Mouse (Mus musculus): ENCODE results near the gene Nlk. TPM values are rescaled to one million over a fixed set of nuclear protein-coding genes. Genes with fewer than 3 reads are reported as not detected.

The Nlk gene
- polyA plus RNA-seq, 1 experiment from 2014 or later, result 34.1 TPM

GRCm38 (mm10) chr11:78557241-78557640 lies 139.9 kb downstream of the Nlk start:
- 0 out of 2 replicates have a peak, but pooled peaks cover 5% of the 10 kb centered on the region for H3K36me3 ChIP-seq (ENCODE audit: poor library complexity, severe bottlenecking)
- 55% methylated on average over 8 of the region's 8 CpGs for WGBS
- H3K4me1 ChIP-seq, result no peaks in the 10 kb centered on the region
- H3K4me3 ChIP-seq, result no peak overlapping the region
- H3K27me3 ChIP-seq, result no peaks in the 10 kb centered on the region
- no peaks in the 10 kb centered on the region for H3K9me3 ChIP-seq (replicated peaks)
- no peak overlapping the region for H3K4me2 ChIP-seq
- H3K9ac ChIP-seq, result peak overlapping the region; percentile 34; the same call in 1 of the 2 replicates
- H3K27ac ChIP-seq, result no peak overlapping the region
- ATAC-seq, result no peak

- H3K4me3 ChIP-seq, result no peak overlapping the region
Measured at GRCm38 (mm10) chr11:78556070-78556469, 141.1 kb downstream of the Nlk start.

GRCm38 (mm10) chr11:78555623-78556022 lies 141.6 kb downstream of the Nlk start:
- no peak for ATAC-seq
- H3K4me3 ChIP-seq, result no peak overlapping the region
- no peaks in the 10 kb centered on the region for H3K27me3 ChIP-seq
- H3K9me3 ChIP-seq (replicated peaks), result no peaks in the 10 kb centered on the region
- H3K4me2 ChIP-seq, result no peak overlapping the region
- H3K4me1 ChIP-seq, result peaks cover 3% of the 10 kb centered on the region; the same call in 1 of the 2 replicates
- no peak overlapping the region for H3K9ac ChIP-seq
- H3K27ac ChIP-seq, result no peak overlapping the region
- H3K36me3 ChIP-seq (ENCODE audit: poor library complexity, severe bottlenecking), result 0 out of 2 replicates have a peak, but pooled peaks cover 5% of the 10 kb centered on the region
- 84% methylated on average over 3 of the region's 3 CpGs for WGBS

More at GRCm38 (mm10) chr11:78556070-78556469, 141.1 kb downstream of the Nlk start:
- Histone ChIP-seq H3K4me2 (no peak overlapping the region), H3K36me3 (ENCODE audit: poor library complexity, severe bottlenecking) (0 out of 2 replicates have a peak, but pooled peaks cover 5% of the 10 kb centered on the region), H3K4me1 (peaks cover 2% of the 10 kb centered on the region; the same call in 1 of the 2 replicates), H3K27ac (no peak overlapping the region), H3K9me3 (replicated peaks) (no peaks in the 10 kb centered on the region), H3K9ac (no peak overlapping the region), H3K27me3 (no peaks in the 10 kb centered on the region)
- ATAC-seq, result no peak
- 88% methylated on average over 4 of the region's 4 CpGs for WGBS

GRCm38 (mm10) chr11:78551059-78551398 lies 146.1 kb downstream of the Nlk start:
- H3K4me2 ChIP-seq, result peak overlapping the region; percentile 80
- H3K9me3 ChIP-seq (replicated peaks), result no peaks in the 10 kb centered on the region
- 34% methylated on average over 6 of the region's 6 CpGs for WGBS
- H3K4me3 ChIP-seq, result peak overlapping the region; percentile 62
- H3K36me3 ChIP-seq (ENCODE audit: poor library complexity, severe bottlenecking), result 0 out of 2 replicates have a peak, but pooled peaks cover 5% of the 10 kb centered on the region
- H3K4me1 ChIP-seq, result peaks cover 27% of the 10 kb centered on the region
- peak overlapping the region; percentile 81 for H3K27ac ChIP-seq
- peak overlapping the region; percentile 65 for H3K9ac ChIP-seq
- peak; percentile 57 for ATAC-seq
- H3K27me3 ChIP-seq, result no peaks in the 10 kb centered on the region

GRCm38 (mm10) chr11:78550168-78551058 lies 146.8 kb downstream of the Nlk start, which contains the start of gene Tmem97:
Gene Tmem97 (minus strand): TSS chr11:78550777.
- Histone ChIP-seq H3K27ac (peak within 1 kb of the TSS; percentile 81), H3K27me3 (no peaks in the 10 kb centered on the region), H3K4me2 (peak within 1 kb of the TSS; percentile 80), H3K4me3 (peak within 1 kb of the TSS; percentile 62), H3K9ac (peak within 1 kb of the TSS; percentile 77), H3K36me3 (ENCODE audit: poor library complexity, severe bottlenecking) (0 out of 2 replicates have a peak, but pooled peaks cover 5% of the 10 kb centered on the region), H3K9me3 (replicated peaks) (no peaks in the 10 kb centered on the region), H3K4me1 (peaks cover 27% of the 10 kb centered on the region)
- WGBS, result under 1% methylated on average over 60 of the region's 60 CpGs
- peak; percentile 100 for ATAC-seq

GRCm38 (mm10) chr11:78549491-78549987 lies 147.6 kb downstream of the Nlk start:
- Histone ChIP-seq H3K9ac (peak overlapping the region; percentile 77), H3K4me3 (peak overlapping the region; percentile 62), H3K27me3 (no peaks in the 10 kb centered on the region), H3K4me2 (peak overlapping the region; percentile 80), H3K4me1 (peaks cover 27% of the 10 kb centered on the region), H3K27ac (no peak overlapping the region), H3K9me3 (replicated peaks) (no peaks in the 10 kb centered on the region), H3K36me3 (ENCODE audit: poor library complexity, severe bottlenecking) (0 out of 2 replicates have a peak, but pooled peaks cover 5% of the 10 kb centered on the region)
- 14% methylated on average over 5 of the region's 5 CpGs for whole genome bisulfite sequencing
- ATAC-seq, result no peak

GRCm38 (mm10) chr11:78547718-78548460 lies 149.3 kb downstream of the Nlk start:
- WGBS, result 89% methylated on average over 2 of the region's 2 CpGs
- Histone ChIP-seq H3K9ac (no peak overlapping the region), H3K9me3 (replicated peaks) (no peaks in the 10 kb centered on the region)

GRCm38 (mm10) chr11:78545181-78545580 lies 152.0 kb downstream of the Nlk start:
- peaks cover 24% of the 10 kb centered on the region for H3K4me1 ChIP-seq
- no peak overlapping the region for H3K4me2 ChIP-seq
- 64% methylated on average over 8 of the region's 8 CpGs for WGBS
- ATAC-seq, result no peak
- H3K27ac ChIP-seq, result no peak overlapping the region
- H3K36me3 ChIP-seq (ENCODE audit: poor library complexity, severe bottlenecking), result peaks cover 34% of the 10 kb centered on the region
- no peak overlapping the region for H3K9ac ChIP-seq
- H3K4me3 ChIP-seq, result no peak overlapping the region
- H3K27me3 ChIP-seq, result no peaks in the 10 kb centered on the region
- H3K9me3 ChIP-seq (replicated peaks), result no peaks in the 10 kb centered on the region

More at GRCm38 (mm10) chr11:78547718-78548460, 149.3 kb downstream of the Nlk start:
- H3K36me3 ChIP-seq (ENCODE audit: poor library complexity, severe bottlenecking), result peaks cover 9% of the 10 kb centered on the region
- no peaks in the 10 kb centered on the region for H3K27me3 ChIP-seq
- peak overlapping the region; percentile 80; the same call in 1 of the 2 replicates for H3K4me2 ChIP-seq
- no peak overlapping the region for H3K4me3 ChIP-seq
- no peak for ATAC-seq
- no peak overlapping the region; the same call in 1 of the 2 replicates for H3K27ac ChIP-seq
- peaks cover 27% of the 10 kb centered on the region for H3K4me1 ChIP-seq

GRCm38 (mm10) chr11:78544449-78545111 lies 152.6 kb downstream of the Nlk start:
- Histone ChIP-seq H3K9me3 (replicated peaks) (no peaks in the 10 kb centered on the region), H3K9ac (no peak overlapping the region), H3K4me3 (no peak overlapping the region), H3K27me3 (no peaks in the 10 kb centered on the region), H3K4me2 (no peak overlapping the region), H3K27ac (no peak overlapping the region), H3K4me1 (peaks cover 18% of the 10 kb centered on the region), H3K36me3 (ENCODE audit: poor library complexity, severe bottlenecking) (peaks cover 40% of the 10 kb centered on the region)
- 94% methylated on average over 7 of the region's 7 CpGs for WGBS
- ATAC-seq, result no peak

- no peaks in the 10 kb centered on the region for H3K9me3 ChIP-seq (replicated peaks)
- H3K27me3 ChIP-seq, result no peaks in the 10 kb centered on the region
- H3K27ac ChIP-seq, result no peak overlapping the region
- ATAC-seq, result no peak
- H3K36me3 ChIP-seq (ENCODE audit: poor library complexity, severe bottlenecking), result peaks cover 52% of the 10 kb centered on the region
- no peak overlapping the region for H3K4me3 ChIP-seq
- no peak overlapping the region for H3K4me2 ChIP-seq
- WGBS, result 88% methylated on average over 3 of the region's 3 CpGs
- no peak overlapping the region for H3K9ac ChIP-seq
- peaks cover 16% of the 10 kb centered on the region for H3K4me1 ChIP-seq
Measured at GRCm38 (mm10) chr11:78540358-78540757, 156.8 kb downstream of the Nlk start.

- peak overlapping the region; percentile 81 for H3K9ac ChIP-seq
- H3K27ac ChIP-seq, result peak overlapping the region; percentile 74
- ATAC-seq, result 0 out of 2 replicates have a peak, but pooled peaks have one; percentile 5
- H3K27me3 ChIP-seq, result no peaks in the 10 kb centered on the region
- peak overlapping the region; percentile 80 for H3K4me2 ChIP-seq
- no peaks in the 10 kb centered on the region for H3K9me3 ChIP-seq (replicated peaks)
- peaks cover 29% of the 10 kb centered on the region for H3K4me1 ChIP-seq
- peaks cover 38% of the 10 kb centered on the region for H3K36me3 ChIP-seq (ENCODE audit: poor library complexity, severe bottlenecking)
- WGBS, result 5% methylated on average over 14 of the region's 14 CpGs
- peak overlapping the region; percentile 67 for H3K4me3 ChIP-seq
Measured at GRCm38 (mm10) chr11:78536690-78537084, 160.5 kb downstream of the Nlk start.

Measured in forebrain, embryonic 13.5 days (tissue).